Mouse (Mus musculus) thymus, postnatal 25 days (tissue): ENCODE measurements at regions not wholly inside any gene's neighbourhood (a gene's known extent, or its start where the extent isn't known, plus 50 kb on each side); places are given as distances from the start of the nearest gene placed in this dataset.

Source experiments
- DNase-seq: peaks from one replicate; pipeline ENCODE4 v3.0.0; 2022

DNA sequence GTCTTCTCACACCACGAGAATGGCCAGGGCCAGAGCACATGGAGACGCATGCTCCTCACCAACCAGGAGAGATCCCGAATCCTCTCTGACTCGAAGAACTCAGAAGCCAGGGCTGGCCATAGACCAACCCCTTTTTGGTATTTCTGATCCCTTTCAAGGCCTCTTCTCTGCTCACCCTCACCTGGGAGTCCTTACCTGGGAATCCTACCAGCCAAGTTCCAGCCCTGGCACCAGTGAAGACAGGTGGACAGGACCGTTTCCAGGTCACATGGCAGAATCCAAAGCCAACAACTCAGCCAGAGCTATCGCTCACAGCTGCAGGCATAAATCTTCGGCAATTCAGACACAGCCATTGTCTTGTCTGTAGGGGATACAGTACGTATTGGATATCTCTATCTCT is 626.2 kb upstream of the Fam19a5 start:
- no peak for DNase-seq

DNA sequence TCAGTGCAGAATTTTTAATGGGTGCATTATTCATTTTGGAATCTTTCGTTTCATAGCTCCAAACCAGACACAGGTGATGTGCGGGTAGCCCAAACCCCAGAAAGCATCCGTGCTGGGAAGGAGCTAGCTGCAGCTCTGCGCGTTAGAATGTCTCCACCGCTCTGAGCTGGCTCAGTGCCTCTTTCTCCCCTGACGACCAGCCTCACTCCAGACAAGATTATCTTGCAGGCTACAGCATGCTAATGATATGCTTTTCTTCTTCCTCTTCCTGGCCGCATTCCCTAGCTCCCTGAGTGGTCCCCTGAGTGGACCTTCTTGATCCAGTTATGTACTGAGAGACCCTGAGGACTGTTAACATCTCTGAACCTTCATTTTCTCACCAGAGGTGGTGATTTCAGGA is 624.4 kb upstream of the Fam19a5 start:
- no peak for DNase-seq

DNA sequence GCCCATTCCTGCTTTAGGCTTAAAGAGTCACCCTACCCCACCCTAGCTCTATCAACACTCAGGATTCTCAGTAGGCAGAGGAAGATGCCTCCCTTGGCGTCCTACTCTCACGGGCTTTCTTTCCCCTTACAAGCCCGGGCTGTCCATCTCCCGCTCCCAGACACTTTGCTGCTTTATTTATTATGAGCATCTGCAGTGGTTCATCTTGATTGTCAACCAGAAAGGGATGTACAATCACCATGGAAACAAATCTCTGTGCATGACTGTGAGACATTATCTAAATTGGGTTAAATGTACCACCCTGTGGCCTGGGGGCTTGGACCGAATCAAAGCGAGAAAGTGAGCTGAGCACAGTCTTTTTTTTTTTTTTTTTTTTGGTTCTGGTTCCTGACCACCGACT is 623.9 kb upstream of the Fam19a5 start:
- DNase-seq = no peak

DNA sequence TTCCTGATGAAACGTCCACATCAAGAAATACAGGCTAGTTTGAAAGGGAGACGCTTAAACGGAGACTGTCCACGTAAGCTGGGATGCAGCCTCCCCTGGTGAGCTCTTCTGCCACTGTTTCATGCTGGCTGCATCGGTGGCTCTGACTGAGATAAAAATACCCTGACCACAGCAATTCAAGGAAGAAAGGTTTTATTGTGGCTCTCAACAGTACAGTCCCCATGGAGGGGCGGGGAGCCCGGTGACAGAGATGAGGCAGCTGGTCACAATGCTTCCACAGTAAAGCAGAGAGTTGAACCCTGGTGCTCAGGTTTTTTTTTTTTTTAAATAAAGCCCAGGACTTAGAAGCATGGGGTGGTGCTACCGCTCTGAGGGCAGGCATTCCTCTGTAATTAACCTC is 622.7 kb upstream of the Fam19a5 start:
- DNase-seq = no peak

DNA sequence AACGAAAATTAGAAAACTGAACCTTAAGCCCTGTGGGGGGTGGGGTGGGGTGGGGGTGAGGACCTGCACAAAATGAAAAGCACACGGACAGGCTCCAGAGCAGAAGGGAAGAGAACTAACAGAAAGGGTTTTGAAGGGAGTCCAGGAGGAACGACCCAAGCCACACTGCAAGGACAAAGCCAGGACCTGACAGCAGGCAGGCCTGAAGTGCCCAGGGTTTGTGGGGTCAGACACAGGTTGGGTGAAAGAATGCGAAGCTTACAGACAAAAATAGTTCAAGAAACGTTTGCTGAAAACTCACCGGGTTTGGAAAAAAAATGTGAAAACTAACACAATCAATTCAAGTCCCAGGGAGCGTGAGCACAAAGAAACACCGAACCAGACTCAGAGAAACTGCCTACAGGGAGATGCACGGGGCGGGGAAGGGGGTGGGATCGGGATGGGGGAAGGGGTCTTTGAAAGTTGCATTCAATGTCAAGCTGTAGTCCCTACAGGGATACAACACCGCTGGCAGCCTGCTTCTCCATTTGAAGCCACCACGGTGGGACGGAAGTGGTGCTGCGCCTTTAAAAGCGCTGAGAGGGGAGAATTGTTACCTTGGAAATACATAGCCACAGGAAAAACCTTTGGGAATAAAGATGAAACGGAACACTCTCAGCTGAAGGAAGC is 618.9 kb upstream of the Fam19a5 start:
- no peak for DNase-seq

DNA sequence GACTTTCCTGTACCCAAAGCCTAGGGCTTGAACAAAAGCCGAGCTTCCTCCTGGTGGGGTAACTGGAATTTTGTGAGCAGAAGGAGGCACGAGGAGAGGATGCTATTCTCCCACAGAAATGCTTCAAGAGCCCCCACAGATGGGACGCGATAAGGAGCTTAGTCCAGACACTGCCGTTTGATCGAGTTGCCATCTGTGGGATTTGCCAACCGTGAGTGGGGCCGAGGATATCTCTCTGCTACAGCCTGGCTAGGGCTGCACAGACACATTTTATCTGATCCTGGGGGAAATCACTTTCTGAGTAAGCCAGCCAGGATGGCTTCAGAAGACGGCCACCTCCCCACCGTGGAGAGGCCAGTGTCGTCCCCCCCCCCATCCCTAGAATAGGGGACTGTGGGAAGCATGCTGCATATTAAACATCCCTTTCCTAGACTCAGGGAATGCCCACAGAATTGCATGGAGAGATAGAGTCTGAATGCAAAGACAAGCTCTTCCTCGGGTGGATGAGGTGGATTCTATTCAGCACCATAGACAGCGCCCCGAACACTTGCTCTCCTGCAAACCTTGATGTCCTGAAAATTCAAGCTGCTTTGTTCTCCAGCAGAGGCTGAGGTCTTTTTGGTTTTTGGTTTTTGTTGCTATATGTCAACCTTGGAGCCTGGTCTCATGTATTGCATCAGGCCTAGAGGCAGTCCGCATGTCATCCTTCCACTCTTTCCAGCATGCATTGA is 611.6 kb upstream of the Fam19a5 start:
- DNase-seq = no peak

DNA sequence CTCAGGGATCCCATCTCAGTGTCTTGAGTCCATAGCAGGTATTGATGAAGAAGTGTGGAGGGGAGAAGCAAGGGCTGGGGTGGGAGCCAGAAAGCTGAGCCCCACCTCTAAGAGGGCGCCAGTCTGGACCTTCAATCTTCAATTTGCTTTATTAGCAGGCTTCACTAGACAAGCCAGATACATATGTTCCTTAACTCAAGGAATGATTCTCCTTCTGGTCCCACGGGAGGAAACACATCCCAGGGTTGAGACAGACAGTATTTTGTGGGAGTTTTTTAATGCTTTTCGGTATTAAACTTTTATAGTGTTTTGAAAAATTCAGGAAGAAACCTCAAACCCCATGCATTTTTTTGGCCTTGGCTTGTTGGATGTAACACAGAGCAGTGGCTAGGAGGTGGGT is 606.7 kb upstream of the Fam19a5 start:
- no peak for DNase-seq

DNA sequence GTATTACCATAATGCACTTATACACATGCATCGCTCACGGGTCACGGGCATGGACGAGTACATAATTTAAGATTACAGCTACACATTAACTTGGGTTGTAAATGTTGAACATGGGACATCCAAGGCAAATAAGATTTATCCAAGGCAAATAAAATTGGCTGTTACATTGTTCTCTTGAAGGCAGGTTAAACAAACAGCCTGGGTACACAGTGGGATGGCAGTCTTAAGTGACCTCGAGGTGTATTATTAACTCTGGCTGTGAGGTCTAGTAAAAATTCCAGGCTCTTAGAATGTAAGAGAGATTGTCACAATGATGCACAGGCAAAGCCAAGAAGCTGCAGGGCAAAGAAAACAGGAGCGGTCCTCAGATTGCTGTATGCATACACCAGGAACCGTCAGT is 599.6 kb upstream of the Fam19a5 start:
- no peak for DNase-seq

DNA sequence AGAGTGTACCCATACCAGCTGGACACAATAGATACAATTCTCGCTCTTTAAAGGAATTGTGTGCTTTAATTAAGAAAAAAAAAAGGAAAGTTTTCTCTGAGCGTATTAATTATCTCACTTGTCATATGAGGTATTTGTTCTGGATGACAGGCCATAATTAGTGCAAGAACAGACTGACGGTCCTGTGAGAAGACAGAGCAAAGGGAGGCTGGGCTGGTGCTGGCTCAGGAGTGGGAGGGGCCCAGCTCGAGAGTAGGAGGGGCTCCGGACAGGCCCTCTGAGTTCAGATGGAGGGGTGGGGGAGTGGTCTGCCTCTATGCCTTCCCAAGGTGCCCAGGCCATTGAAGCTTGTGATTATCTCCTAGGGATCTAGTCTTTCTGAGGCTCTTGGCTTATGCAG is 591.5 kb upstream of the Fam19a5 start:
- DNase-seq = no peak

DNA sequence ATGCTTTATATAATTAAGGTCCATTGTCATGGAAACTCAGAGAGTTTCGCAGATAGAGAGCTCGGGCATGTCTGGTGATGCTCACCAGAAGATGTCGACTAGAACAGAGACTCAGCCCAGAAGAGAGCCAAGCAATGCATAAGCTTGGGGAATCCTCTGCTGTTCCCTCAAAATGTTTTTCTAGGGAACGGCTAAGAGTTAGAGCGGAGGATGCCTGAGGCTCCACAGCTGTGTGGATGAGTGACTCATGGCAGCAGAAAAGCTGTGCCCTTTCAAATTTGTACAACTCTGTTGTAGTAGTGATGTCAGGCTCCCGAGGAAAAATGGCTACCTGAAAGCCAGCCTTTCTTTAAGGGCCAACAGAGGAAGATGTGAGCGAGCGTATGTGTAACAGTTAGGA is 586.2 kb upstream of the Fam19a5 start:
- DNase-seq = no peak

DNA sequence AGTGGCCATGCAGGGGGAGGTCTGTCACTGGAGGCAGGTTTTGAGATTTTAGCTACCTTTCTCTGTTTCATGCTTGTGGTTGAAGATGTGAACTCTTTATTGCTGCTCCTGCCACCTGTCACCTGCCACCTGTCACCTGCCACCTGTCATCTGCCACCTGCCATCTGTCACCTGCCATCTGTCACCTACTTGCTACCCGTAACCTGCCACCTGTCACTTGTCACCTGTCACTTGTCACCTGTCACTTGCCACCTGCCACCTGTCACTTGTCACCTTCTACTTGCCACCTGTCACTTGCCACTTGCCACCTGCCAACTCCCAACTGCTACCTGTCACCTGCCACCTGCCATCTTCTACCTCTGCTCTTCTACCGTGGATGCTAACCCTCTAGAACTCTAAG is 581.2 kb upstream of the Fam19a5 start:
- no peak for DNase-seq

DNA sequence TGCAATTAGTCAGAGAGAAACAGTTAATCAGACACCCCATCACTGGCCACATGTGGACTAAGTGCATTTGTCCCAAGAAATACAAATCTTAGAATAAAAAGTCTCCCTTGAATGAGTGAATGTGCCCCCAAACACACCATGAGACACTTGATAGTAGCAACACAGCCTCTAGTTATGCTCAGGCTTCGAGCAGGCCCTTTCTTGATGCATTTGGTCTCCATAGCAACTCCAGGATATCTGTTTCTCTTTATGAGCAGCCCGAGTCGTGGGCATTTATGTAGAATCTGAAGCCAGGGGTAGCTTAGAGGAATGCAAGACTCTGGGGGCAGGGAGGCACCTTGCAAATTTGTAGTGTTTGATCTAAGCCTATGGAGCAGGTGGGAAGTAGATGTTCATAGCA is 580.6 kb upstream of the Fam19a5 start:
- DNase-seq = no peak

DNA sequence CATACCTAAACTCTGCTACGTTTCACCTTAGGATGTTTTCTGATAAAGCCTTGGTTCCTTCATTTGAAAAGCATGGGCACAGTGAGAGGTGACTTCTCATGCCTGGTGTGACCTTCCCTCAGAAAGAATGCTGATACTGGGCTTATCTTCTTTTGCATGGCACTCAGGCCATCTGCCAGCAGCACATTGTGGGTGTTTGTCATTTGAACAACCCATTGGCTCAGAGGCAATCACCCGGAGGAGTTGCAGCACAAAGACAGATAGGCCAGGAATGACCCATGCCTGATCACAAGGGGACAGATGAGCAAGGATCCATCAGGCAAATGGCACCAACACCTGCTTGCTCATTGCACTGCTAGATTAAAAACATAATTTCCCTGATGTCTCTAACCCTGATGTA is 572.7 kb upstream of the Fam19a5 start:
- DNase-seq = no peak

DNA sequence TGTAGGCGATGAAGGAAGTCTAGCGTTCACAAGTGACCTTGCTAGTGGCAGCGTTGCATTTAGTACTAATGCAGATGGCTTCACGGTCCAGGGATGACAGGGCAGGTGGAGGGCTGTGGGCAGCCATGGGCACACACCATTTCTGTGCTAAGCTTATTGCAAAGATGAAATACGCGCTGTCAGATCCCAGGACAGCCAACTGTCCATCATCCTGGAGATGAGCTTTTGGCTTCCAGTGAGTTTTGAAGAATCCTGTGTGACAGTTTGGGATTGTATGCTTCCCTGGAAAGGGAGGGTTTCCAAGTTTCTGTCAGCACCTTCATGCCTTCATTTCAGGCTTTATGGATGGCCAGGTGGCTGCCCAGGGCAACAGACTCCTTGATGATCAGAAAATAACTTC is 547.9 kb upstream of the Fam19a5 start:
- no peak for DNase-seq

DNA sequence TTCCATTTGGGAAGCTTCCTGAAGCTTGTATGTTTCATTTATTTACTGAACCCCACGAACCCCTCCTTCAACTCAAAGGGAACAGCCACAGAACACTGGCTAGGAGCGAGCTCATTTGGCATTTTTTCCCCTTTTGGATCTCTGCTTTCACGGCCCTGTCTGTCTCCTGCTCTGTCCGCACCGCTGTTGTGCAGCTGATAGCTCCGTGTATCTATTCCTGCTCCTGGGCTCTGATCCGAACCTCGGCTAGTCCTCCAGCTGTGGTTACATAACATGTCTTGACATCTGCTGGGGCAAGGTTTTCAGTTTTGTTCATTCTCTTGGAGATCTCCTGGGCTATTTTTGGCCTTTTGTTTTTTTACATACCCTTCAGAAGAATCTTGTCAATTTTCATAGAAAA is 525.1 kb upstream of the Fam19a5 start:
- DNase-seq = no peak

DNA sequence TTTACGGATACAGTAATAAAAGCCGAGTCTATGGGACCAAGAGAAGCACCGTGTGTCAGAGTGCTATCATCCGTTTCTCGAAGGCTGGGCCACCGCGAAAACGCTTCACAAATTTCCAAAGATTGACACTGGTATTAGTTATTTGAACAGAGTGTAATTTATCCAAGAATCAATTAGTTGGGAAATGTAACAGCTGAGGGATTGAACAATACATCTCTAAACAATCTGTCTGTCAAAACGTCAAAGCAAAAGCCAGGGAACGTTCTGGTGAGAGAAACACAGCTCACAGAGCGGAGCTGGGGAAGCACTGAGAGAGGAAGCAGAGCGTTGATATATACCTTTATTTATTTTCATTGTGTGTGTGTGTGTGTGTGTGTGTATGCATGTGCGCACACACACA is 498.1 kb upstream of the Fam19a5 start:
- DNase-seq = no peak

DNA sequence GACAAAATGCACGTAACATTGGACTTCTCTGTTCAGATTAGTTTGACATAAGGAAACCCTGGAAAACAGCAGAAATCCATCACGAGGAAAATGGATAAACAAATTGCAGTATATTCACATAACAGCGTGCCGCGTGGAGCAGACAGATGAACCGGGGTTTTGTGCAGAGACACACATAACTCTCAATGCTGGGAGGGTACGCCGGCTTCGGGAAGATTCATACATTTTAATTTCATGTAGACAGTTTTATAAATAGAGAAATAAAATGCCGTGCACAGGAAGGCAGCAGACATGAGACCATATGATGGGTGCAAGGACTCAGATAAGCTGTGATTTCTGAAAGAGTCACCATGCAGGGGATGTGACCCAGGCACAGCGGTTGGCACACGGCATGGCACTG is 489.9 kb upstream of the Fam19a5 start:
- no peak for DNase-seq

DNA sequence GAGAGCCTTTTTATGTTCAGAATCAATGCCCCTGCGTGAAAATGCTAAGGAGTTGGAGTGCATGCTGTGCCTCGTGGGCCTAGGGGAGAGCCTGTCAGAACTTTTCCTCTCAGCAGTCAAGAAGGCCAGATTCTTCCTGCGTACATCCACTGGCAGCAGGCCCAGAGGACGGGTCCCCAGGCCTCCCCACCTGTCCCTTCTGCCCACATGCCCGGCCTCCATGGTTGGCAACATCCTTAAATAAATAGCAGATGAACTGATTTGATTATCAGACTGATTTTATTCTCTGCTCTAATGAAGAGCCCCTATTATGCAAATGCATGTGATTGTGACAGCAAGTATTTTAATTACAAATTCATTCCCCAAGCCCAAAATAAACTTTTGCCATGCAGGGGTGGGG is 479.2 kb upstream of the Fam19a5 start:
- DNase-seq = no peak

DNA sequence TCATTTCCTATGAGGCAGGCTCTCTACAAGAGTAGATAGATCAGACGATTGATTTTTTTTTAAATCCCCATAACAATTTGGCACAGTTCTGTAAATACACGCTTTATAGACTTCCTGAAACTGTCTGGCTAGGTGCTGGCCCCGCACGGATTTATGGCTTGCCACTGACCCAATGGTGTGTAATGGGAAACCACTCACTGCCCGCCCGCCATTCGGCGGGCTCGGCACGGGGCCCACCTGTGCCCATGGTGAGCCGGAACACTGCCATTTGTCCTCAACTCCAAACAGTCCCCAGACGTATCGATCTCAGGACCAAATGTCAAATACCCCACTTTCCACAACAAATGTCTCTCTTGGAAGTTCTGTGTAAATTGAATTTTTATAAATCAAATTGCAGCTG is 475.8 kb upstream of the Fam19a5 start:
- DNase-seq = no peak

DNA sequence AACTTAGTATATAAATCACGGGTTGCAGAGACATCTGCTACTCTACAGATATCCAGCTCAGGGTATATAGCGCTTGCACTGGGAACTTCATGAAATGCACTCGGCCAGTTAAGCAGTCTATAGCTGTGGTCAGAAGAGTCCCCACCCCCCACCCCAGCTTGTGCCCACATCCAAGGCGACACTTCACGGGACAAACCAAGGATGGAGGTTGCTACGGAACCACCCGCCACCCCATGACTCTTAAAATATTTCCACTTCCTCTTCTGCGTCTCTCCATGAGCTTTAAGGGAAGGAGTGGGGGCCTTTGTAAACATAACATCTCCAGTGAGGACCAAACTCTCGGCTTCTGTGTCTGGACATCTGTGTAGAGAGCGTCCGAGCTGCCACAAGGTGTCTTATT is 469.5 kb upstream of the Fam19a5 start:
- DNase-seq = no peak

DNA sequence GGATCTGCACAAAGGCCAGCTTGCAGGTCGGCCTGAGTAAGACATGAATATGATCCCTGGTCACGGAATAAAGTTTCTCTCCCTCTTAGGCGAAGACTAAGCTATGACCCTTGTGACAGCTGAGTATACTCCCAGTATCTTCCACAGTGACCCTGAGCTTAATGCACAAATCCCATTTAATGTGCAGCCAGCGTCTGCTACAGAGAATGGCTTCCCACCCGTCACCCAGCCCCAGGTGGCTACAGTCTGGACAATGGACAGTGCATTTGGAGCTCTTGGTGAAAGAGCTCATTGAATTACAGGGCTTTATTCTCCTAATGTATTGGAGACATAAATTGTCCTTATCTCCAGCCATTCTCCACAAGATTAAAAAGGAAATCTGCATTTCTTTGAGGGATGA is 454.3 kb upstream of the Fam19a5 start:
- no peak for DNase-seq

DNA sequence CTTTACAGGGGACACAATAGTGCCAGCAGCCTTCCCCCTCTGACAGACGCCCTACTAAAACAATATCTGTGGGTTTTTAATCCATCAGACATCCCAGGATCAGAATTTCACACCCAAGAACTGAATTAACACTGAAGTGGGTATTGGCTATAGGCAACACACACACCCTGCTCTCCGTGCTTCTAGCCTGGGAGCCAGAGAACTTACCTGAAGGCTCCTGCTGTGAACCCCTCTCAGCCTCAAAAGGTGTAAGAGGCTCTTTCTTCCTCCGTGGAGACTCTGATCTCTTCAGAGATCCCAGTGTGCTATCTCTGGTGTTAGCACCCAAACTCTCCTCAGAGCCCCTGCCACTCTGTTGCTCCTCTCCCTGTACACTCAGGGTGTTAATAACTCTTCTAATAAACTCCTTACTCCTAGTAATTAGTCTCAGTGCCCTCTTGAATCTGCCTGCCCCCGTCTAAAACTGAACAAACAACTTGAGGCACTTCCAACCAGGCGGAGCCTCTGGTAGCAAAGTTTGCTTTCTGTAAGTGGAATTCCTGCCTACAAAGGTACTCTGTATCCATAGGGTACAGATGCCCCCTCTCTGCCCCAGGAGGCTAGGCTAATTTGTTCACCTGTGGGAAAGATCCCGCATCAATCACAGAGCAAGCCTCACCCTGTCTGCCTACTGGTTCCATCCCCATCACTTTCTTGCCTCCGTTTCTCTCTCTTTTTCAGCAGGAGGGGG is 452.9 kb upstream of the Fam19a5 start:
- DNase-seq = no peak

DNA sequence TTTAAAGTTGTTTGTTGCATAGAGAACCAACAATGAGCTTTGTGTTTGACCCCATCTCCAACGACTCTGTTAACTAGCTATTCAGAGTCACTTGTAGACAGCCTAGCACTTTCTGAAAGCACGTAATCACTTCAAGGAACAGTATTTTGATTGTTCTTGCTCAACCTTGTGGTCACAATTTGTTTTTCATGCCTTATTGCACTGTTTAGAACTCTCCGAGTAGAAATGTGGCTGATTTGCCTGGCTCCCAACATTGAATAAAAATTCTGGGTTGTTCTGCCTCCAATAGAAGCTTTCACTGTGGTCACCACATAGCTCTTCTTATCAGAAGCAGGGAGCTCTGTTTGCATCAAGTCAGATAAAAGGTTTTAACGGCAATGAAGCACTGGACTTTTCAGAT is 446.9 kb upstream of the Fam19a5 start:
- DNase-seq = no peak

DNA sequence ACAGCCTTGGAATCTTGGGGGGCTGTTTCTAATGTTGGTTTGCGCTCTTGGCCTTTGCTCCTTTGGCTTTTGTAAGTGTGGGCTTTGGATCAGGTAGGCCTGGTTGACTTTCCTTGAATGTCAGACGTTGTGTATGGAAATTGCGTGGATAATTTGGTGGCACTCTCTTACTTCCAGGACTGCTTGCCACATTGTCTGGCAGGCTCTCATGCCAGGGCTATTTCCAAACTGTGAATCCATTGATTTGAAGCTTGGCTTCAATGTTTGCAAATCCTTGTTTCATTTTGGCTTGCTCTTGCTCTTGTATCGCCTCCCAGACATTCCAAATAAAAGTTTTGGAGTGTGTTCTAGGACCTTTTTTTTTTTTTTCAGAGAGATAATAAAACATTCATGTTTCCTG is 443.0 kb upstream of the Fam19a5 start:
- no peak for DNase-seq
